Mouse (Mus musculus) brain, embryonic 14.5 days (tissue): ENCODE measurements at regions not wholly inside any gene's neighbourhood (a gene's known extent, or its start where the extent isn't known, plus 50 kb on each side); places are given as distances from the start of the nearest gene placed in this dataset.

Source experiments
- CTCF ChIP-seq: fragments of 200-500 bp; IDR thresholded peaks from 2 replicates; pipeline ENCODE4 v1.5.1; 2012; ENCODE audit warnings: inconsistent platforms, mild to moderate bottlenecking, moderate library complexity, borderline replicate concordance; ENCODE audit not compliant: insufficient read depth, insufficient read length; ENCODE audit errors: extremely low read depth
- POLR2A ChIP-seq: fragments of 200-500 bp; IDR thresholded peaks from 2 replicates; pipeline ENCODE4 v1.6.1; 2012; ENCODE audit warnings: mild to moderate bottlenecking, inconsistent platforms, borderline replicate concordance; ENCODE audit not compliant: poor library complexity, insufficient read depth, insufficient read length, severe bottlenecking; ENCODE audit errors: extremely low read depth

- TF ChIP-seq POLR2A (no peak), CTCF (no peak)
These were observed 193.6 kb downstream of the Qdpr start for GRCm38 (mm10) chr5:45256256-45256999.
